Mouse (Mus musculus) embryonic facial prominence, embryonic 15.5 days (tissue): ENCODE results near the gene Nek2. TPM values are rescaled to one million over a fixed set of nuclear protein-coding genes. Genes with fewer than 3 reads are reported as not detected.

Experiments used
- ATAC-seq: fragments of 200-750 bp; cut with Nextera tagmentation; 2 replicates; pipeline ENCODE4 v1.8.0; 2017; ENCODE audit warnings: low read depth, moderate TSS enrichment; ENCODE audit not compliant: insufficient number of reproducible peaks, low FRiP score, low TSS enrichment
- H3K27ac ChIP-seq: fragments of 300-500 bp; sonication (generic); replicated peaks from 2 replicates; pipeline ENCODE4 v1.5.1; 2015; ENCODE audit warnings: mild to moderate bottlenecking, inconsistent platforms
- H3K27me3 ChIP-seq: fragments of 300-500 bp; sonication (generic); 2 replicates; pipeline ENCODE4 v1.6.1; 2015; ENCODE audit warnings: inconsistent platforms
- H3K36me3 ChIP-seq: fragments of 300-500 bp; sonication (generic); 2 replicates; pipeline ENCODE4 v1.6.1; 2015; ENCODE audit warnings: mild to moderate bottlenecking, inconsistent platforms
- H3K4me1 ChIP-seq: fragments of 300-500 bp; sonication (generic); 2 replicates; pipeline ENCODE4 v1.6.1; 2015; ENCODE audit warnings: inconsistent platforms
- H3K4me2 ChIP-seq: fragments of 300-500 bp; sonication (generic); replicated peaks from 2 replicates; pipeline ENCODE4 v1.6.1; 2015; ENCODE audit warnings: mild to moderate bottlenecking, inconsistent platforms
- H3K4me3 ChIP-seq: fragments of 300-500 bp; sonication (generic); replicated peaks from 2 replicates; pipeline ENCODE4 v1.5.1; 2015; ENCODE audit warnings: mild to moderate bottlenecking, inconsistent platforms
- H3K9ac ChIP-seq: fragments of 300-500 bp; sonication (generic); 2 replicates; pipeline ENCODE4 v1.6.1; 2015; ENCODE audit warnings: inconsistent platforms
- H3K9me3 ChIP-seq: fragments of 300-500 bp; sonication (generic); replicated peaks from 2 replicates; pipeline ENCODE4 v1.6.1; 2016; ENCODE audit warnings: inconsistent platforms
- WGBS: fragments of 180-500 bp; shearing (Covaris S2); methylation state at CpG from one replicate; pipeline ENCODE4 v1.1.7; 2015; 5-methylcytosine and 5-hydroxymethylcytosine counted together
- polyA plus RNA-seq: library from polyadenylated mRNA; unstranded; fragments of >200 nt; fragmentation: Nextera tagmentation; extraction: Ambion mirVana; gene quantifications from 2 replicates; pipeline ENCODE4 v1.2.1, GENCODE M21; 2015

The Nek2 gene
- polyA plus RNA-seq: 31.7 and 36.8 TPM in 2 replicates

DNA sequence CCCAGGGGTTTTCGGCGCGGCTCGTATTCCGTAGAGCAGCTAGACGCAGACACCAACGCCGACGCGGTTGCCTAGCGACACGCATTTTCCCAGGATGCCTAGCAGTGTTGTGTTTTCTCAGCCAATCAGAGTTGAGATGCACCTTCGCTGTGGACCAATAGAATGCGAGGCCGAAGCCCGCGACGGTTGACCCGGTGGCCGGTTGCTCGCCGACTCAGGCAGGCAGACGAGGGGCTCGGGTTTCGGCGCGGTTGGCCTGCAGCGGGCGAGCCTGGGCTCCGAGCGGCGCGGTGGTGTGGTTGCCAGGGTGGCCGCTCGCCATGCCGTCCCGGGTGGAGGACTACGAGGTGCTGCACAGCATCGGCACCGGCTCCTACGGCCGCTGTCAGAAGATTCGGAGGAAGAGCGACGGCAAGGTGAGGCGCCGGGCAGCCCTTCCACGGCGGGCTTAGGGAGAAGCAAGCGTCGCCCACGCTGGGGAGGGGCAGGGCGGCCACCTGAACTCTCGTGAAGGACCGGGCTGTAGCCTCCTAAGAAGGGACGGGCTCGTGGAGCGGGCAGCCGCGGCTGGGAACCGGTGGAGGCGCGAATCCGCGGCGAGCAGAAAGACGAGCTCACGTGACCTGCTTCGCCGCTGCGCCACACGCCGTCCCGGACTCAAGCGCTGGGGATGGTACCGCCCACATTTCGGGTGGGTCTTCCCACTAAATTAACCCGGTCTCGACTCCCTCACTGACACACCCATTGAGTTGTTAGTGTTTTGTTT is at the start of gene Nek2:
Gene Nek2 (plus strand): TSS at position 119 of the 766 bp plus-strand sequence.
- under 1% methylated on average over 79 of the region's 79 CpGs for WGBS
- H3K27me3 ChIP-seq: no peaks in the 10 kb centered on the region
- peak within 1 kb of the TSS; percentile 65 for H3K9ac ChIP-seq
- peak; percentile 88 for ATAC-seq
- H3K36me3 ChIP-seq: peaks cover 19% of the 10 kb centered on the region
- peak within 1 kb of the TSS; percentile 83 for H3K4me3 ChIP-seq
- H3K27ac ChIP-seq: peak within 1 kb of the TSS; percentile 74
- peak within 1 kb of the TSS; percentile 89 for H3K4me2 ChIP-seq
- H3K4me1 ChIP-seq: peaks cover 18% of the 10 kb centered on the region
- no peaks in the 10 kb centered on the region for H3K9me3 ChIP-seq

DNA sequence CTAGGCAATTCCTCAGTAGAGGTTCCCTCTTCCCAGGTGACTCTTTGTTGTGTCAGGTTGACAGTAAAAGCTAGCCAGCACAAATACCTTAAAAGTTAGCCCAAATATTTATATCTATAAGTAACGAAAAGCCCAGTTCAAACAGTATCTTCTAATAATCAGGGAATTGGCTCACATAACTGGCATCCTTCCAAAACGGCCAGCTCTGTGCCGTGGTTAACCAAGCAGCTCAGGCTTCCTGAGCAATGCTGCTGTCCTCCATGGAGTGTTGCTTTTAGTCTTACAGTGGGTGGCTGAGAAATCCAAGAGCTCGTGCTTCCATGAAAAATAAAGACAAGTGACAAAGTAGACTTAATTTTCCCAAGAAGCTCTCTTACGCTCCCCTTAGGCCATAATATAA is 47.1 kb upstream of the Nek2 start:
- Histone ChIP-seq H3K4me2 (no peak overlapping the region), H3K27me3 (no peaks in the 10 kb centered on the region), H3K4me1 (0 out of 2 replicates have a peak, but pooled peaks cover 8% of the 10 kb centered on the region), H3K4me3 (no peak overlapping the region), H3K27ac (no peak overlapping the region), H3K9ac (no peak overlapping the region), H3K9me3 (no peaks in the 10 kb centered on the region), H3K36me3 (peaks cover 38% of the 10 kb centered on the region)
- ATAC-seq: no peak
- WGBS: 70% methylated on average over 5 of the region's 5 CpGs

DNA sequence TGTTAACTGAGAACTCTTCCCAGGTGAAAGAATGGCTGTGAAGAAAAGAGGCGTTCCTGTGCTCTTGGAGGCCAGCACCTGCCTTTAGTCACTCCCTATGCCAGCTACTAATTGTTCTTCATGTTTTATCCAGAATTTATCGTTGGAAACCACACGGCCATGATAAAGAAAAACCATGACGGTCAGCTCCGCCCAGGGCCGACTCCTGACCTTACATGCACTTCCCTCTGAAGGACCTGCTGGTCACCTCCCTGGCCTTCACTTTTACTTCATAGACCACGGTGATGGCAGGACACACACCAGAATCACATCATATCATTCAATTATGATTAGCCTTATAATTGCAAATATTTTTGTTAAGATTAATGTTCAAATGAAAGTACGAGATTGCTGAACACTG is 46.1 kb upstream of the Nek2 start:
- Histone ChIP-seq H3K27ac (no peak overlapping the region), H3K4me1 (0 out of 2 replicates have a peak, but pooled peaks cover 8% of the 10 kb centered on the region), H3K4me2 (no peak overlapping the region), H3K27me3 (no peaks in the 10 kb centered on the region), H3K4me3 (no peak overlapping the region), H3K9ac (no peak overlapping the region), H3K36me3 (peaks cover 45% of the 10 kb centered on the region), H3K9me3 (no peaks in the 10 kb centered on the region)
- ATAC-seq: no peak
- WGBS: 88% methylated on average over 8 of the region's 8 CpGs

DNA sequence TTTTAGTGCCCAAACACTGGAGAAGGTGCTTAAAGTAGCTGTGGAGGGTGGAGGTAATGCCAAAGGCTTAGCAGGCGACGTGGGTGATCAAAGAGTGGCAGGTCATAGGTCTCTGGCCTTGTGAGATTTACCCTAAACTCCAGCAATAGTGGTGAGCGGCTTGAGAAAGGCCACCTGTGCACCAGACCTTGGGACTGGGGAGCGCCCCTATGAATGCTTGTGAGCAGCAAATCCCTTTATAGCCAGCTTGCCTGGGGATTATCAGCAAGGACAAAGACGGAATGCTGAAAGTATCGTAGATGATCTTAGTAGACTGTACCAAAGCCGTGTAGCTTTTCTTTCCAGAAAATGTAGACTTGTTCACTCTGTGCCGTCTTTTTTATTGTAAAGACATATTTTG is 43.7 kb upstream of the Nek2 start:
- no peak for ATAC-seq
- Histone ChIP-seq H3K9ac (no peak overlapping the region), H3K27ac (no peak overlapping the region), H3K36me3 (peaks cover 50% of the 10 kb centered on the region), H3K9me3 (no peaks in the 10 kb centered on the region), H3K4me2 (no peak overlapping the region), H3K4me1 (0 out of 2 replicates have a peak, but pooled peaks cover 8% of the 10 kb centered on the region), H3K4me3 (no peak overlapping the region), H3K27me3 (no peaks in the 10 kb centered on the region)
- 71% methylated on average over 8 of the region's 8 CpGs for WGBS

DNA sequence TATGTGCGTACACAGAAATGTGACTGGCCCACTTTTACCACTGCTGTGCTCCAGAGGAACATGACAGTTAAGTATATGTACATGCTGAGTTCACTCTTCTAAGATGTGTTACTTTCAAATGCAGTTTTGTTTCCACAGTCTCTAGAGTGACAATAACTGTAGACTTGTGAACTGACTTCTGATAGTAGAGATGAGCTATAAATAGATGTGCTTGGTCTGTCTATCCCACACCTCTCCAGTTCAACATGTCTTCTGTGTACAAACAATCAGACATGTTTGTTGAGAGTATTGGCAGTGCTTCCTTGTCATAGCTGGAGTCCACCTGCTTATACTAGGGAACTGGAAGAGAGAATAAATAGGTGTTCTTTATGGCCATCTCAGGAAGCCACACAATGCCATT is 40.8 kb upstream of the Nek2 start:
- Histone ChIP-seq H3K27me3 (no peaks in the 10 kb centered on the region), H3K4me1 (no peaks in the 10 kb centered on the region; the same call in 1 of the 2 replicates), H3K27ac (no peak overlapping the region; the same call in 1 of the 2 replicates), H3K36me3 (peaks cover 36% of the 10 kb centered on the region), H3K9me3 (no peaks in the 10 kb centered on the region), H3K4me2 (no peak overlapping the region), H3K9ac (no peak overlapping the region), H3K4me3 (no peak overlapping the region)
- no peak for ATAC-seq
- 95% methylated on average over 1 of the region's 1 CpGs for WGBS

DNA sequence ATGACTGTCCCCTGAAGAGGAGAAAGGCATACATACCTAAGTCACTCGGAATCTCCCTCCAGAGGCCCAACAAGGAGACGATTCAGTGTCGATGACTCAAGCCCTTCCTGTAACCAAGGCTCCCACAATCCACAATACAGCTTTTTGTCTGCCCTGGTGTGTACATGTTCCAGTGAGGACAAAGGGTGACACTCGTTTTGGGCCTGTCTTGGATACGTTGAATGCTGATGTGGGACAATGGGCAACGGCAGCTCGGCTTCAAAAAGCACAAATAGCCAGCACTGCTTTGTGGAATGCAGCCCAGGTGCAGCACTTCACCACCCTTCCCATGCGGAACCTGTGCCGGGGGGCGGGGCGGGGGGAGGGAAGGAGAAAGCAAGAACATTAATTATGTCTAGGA is 36.1 kb upstream of the Nek2 start:
- WGBS: 48% methylated on average over 11 of the region's 11 CpGs
- ATAC-seq: peak; percentile 39; the same call in 1 of the 2 replicates
- H3K9me3 ChIP-seq: no peaks in the 10 kb centered on the region
- no peaks in the 10 kb centered on the region for H3K27me3 ChIP-seq
- H3K27ac ChIP-seq: no peak overlapping the region; the same call in 1 of the 2 replicates
- 0 out of 2 replicates have a peak, but pooled peaks cover 5% of the 10 kb centered on the region for H3K36me3 ChIP-seq
- H3K4me1 ChIP-seq: no peaks in the 10 kb centered on the region; the same call in 1 of the 2 replicates
- H3K4me2 ChIP-seq: no peak overlapping the region
- H3K9ac ChIP-seq: no peak overlapping the region
- H3K4me3 ChIP-seq: no peak overlapping the region

DNA sequence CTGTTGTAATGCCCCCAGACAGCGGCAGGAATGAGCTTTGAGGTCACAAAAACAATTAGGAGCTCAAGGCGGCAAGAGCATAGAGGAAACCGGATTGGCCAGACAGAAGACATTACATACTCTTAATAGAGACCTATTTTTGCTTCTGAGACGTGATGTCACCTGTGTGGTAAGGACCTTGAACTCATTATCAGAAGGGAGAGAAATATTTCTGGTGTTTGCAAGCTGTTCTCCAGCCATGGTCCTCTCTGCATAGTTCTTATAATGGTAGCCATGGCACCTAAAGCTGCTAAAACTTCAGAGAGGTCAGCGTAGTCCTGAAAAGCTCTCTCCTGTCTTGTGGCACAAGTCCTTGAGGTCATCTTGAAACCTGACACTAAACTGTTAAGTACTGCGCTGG is 35.0 kb upstream of the Nek2 start:
- ATAC-seq: no peak
- H3K9ac ChIP-seq: no peak overlapping the region
- no peaks in the 10 kb centered on the region for H3K9me3 ChIP-seq
- no peak overlapping the region for H3K27ac ChIP-seq
- 62% methylated on average over 6 of the region's 6 CpGs for WGBS
- H3K36me3 ChIP-seq: 0 out of 2 replicates have a peak, but pooled peaks cover 2% of the 10 kb centered on the region
- H3K4me3 ChIP-seq: no peak overlapping the region
- H3K4me1 ChIP-seq: no peaks in the 10 kb centered on the region; the same call in 1 of the 2 replicates
- no peak overlapping the region for H3K4me2 ChIP-seq
- no peaks in the 10 kb centered on the region for H3K27me3 ChIP-seq

DNA sequence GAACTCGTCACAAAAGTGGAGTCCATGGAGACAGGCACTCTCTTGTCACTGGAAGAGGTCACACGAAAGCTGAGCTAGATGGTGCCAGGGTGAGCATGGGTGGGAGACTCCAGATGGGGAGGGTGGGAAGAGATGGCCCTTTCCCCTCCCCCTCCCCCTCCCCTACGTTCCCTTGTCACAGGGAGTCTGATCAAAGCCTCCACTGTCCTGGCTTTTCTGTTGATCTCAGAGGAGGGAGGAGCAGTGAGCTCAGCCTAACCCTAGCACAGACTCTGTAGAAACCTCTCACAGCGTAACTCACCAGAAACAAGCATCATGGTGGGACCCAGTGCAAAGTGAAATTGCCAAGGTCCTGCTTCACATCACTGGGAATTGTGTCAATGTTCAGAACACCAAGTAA is 33.9 kb upstream of the Nek2 start:
- Histone ChIP-seq H3K9me3 (no peaks in the 10 kb centered on the region), H3K27me3 (no peaks in the 10 kb centered on the region), H3K4me3 (no peak overlapping the region), H3K4me1 (no peaks in the 10 kb centered on the region; the same call in 1 of the 2 replicates), H3K9ac (no peak overlapping the region), H3K4me2 (no peak overlapping the region), H3K36me3 (no peaks in the 10 kb centered on the region), H3K27ac (no peak overlapping the region)
- ATAC-seq: no peak
- WGBS: 45% methylated on average over 3 of the region's 4 CpGs

DNA sequence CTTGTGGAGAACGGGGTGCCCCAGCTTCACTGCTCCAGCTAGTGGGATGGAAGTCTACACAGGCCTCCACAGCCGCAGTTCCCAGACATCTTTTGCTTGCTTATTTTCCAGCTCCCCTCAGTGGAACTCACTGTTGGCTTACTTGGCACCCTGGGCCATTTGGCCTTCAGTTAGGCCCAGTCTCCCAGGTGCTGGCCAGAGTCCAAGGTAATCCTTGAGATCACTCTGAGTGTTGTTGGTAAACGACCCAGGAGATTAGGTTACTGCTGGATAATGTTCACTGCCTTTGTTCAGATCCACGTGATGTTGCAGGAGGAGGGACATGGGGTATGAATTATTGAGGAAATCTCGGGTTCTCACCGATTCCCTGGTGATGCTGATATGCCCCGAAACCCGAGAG is 28.3 kb upstream of the Nek2 start:
- no peak overlapping the region for H3K27ac ChIP-seq
- H3K36me3 ChIP-seq: no peaks in the 10 kb centered on the region
- H3K4me3 ChIP-seq: no peak overlapping the region
- no peaks in the 10 kb centered on the region for H3K4me1 ChIP-seq
- no peak for ATAC-seq
- no peaks in the 10 kb centered on the region for H3K27me3 ChIP-seq
- WGBS: 64% methylated on average over 8 of the region's 8 CpGs
- H3K9ac ChIP-seq: no peak overlapping the region
- H3K4me2 ChIP-seq: no peak overlapping the region
- H3K9me3 ChIP-seq: no peaks in the 10 kb centered on the region

DNA sequence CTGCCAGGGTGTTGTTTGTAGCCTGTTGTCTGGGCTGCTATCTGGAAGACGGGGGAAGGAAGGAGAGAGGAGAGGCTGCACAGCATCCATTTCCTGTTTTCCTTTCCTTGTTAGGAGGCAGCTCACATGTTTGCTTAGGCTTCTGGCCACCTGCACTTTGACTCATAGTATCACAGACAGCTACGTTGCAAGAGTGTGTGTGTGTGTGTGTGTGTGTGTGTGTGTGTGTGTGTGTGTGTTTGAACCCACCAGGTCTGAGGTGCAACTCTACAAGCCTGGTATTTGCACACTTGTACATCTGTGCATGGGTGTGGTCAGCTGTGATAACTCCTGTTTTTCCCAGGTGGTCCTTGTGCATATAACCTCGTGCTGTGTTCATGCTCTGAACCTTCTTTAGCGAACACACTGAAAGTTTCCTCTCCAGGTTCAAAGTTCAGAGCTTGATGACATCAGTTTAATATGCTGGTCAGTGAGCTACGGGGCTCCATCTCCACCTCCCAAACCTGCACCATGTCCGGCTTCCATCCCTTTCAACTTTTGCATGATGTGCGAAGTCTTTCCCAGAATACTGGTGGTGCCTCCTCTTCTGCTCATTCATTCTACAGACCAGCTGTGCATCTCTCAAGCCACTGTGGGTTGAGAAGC is 27.2 kb upstream of the Nek2 start:
- WGBS: 81% methylated on average over 7 of the region's 7 CpGs

DNA sequence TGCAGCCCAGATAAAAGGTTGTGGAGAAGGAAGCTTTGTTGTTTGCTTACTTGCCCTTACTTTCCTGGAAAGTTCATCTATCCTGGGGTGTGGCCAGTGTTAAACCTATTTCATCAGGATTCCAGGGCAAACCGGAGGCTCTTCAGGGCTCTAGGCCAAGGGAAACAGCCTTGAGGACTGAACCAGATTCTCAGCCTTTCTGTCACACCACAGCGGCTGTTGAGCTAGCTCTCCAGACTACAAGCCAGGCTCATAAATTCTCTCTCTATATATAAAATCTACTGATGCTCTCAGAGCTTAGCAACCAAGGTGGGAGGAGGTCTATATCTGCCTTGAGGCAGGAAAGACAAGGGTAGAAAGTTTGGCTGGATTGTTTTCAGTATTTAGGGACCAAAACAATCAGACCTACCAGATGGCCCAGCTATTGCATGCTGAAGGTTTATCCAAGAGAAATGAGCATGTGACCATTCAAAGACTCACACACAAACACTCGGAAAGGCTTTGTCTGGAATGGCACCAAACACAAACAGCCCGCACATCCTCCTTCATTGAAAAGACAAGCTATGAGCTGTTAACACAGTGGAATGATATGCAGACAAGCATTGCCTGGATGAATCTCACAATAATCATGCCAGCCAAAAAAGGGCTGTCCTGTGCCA is 24.9 kb upstream of the Nek2 start:
- H3K9me3 ChIP-seq: no peaks in the 10 kb centered on the region
- WGBS: 79% methylated on average over 4 of the region's 4 CpGs

More for the DNA sequence above, 27.2 kb upstream of the Nek2 start:
- Histone ChIP-seq H3K9me3 (no peaks in the 10 kb centered on the region), H3K4me1 (no peaks in the 10 kb centered on the region), H3K4me3 (no peak overlapping the region), H3K9ac (no peak overlapping the region), H3K27me3 (no peaks in the 10 kb centered on the region), H3K36me3 (no peaks in the 10 kb centered on the region), H3K27ac (no peak overlapping the region), H3K4me2 (no peak overlapping the region)
- ATAC-seq: no peak

More for the DNA sequence above, 24.9 kb upstream of the Nek2 start:
- ATAC-seq: no peak
- Histone ChIP-seq H3K27ac (no peak overlapping the region), H3K4me2 (no peak overlapping the region), H3K27me3 (no peaks in the 10 kb centered on the region), H3K9ac (no peak overlapping the region), H3K36me3 (no peaks in the 10 kb centered on the region), H3K4me3 (no peak overlapping the region), H3K4me1 (no peaks in the 10 kb centered on the region)
